Mouse (Mus musculus) kidney, adult 2 months (tissue): Measurements from ENCODE around the gene Kcnc3.

Experiments used
- CTCF ChIP-seq: fragments of 200-500 bp; conservative IDR thresholded peaks from 2 replicates; pipeline ENCODE4 v1.5.1; 2011; ENCODE audit warnings: low read depth, mild to moderate bottlenecking, control low read depth, low read length, moderate library complexity, mixed read lengths; ENCODE audit not compliant: insufficient read depth, insufficient read length
- POLR2A ChIP-seq: fragments of 200-500 bp; IDR thresholded peaks from one replicate; pipeline ENCODE4 v1.6.1; 2011; ENCODE audit warnings: low read depth, low read length, control low read depth

DNA sequence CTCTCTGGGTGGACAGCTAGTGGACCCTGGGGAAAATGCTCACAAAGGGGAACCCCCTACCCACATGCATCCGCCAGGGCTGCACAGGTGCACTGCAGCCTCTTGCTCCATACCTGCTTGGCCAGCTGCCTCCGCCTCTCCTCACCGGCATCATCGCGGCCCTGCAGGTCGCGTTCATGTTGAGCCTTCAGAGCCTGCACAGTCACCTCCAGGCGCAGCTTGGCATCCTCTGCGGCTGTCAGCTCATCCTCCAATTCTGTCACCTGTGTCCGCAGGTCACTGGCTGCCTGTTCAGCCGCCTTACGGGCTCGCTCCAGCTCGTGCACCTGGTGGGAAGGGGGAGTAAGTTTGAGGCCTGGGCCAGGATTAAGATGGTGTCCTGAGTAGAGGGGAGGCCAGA lies 25.5 kb downstream of the Kcnc3 start:
- TF ChIP-seq CTCF (no peak), POLR2A (no peak)
